8 mouse cellular contexts compared by ENCODE assay signal in genomic region chr2:59160605-59160963, GRCm38 (mm10). TPM values are rescaled to one million over a fixed set of nuclear protein-coding genes. Genes with fewer than 3 reads are reported as not detected.
A peak's percentile ranks its signal among the peaks of the same experiment; 100 is the strongest.
DNase-seq lines count a peak whose midpoint lies in the region; ATAC-seq and TF ChIP-seq lines count a peak whose summit lies in the region.

Gene Ccdc148 (minus strand): TSS chr2:59160683.
Gene Pkp4 (plus strand): TSS chr2:59160850.

- no peaks in the 10 kb centered on the region for H3K9me3 ChIP-seq in ES-E14 (ENCODE audit: control insufficient read depth, insufficient read depth, low read depth, low read length)
- H3K9me3 ChIP-seq in forebrain, postnatal 0 days (ENCODE audit: low read length), result no peaks in the 10 kb centered on the region
- H3K9me3 ChIP-seq in neural tube, embryonic 14.5 days (ENCODE audit: control insufficient read depth, low read length), result no peaks in the 10 kb centered on the region

- WGBS in forebrain, postnatal 0 days, result under 1% methylated on average over 33 of the region's 37 CpGs
- 4% methylated on average over 15 of the region's 37 CpGs for WGBS in neural tube, embryonic 14.5 days

- H3K36me3 ChIP-seq in ES-E14 (ENCODE audit: control insufficient read depth, insufficient read depth, low read length, poor library complexity, severe bottlenecking), result no peaks in the 10 kb centered on the region
- no peaks in the 10 kb centered on the region for H3K36me3 ChIP-seq in forebrain, postnatal 0 days (ENCODE audit: insufficient read depth)
- H3K36me3 ChIP-seq in neural tube, embryonic 14.5 days (ENCODE audit: control insufficient read depth, insufficient read depth, low read length), result no peaks in the 10 kb centered on the region
- no peaks in the 10 kb centered on the region for H3K36me3 ChIP-seq in testis, adult 2 months (ENCODE audit: control insufficient read depth, insufficient read depth, low read length)

- DNase-seq in ES-E14 (ENCODE audit: low read depth, low spot score), result peak; percentile 95
- peak; percentile 95 for DNase-seq in cerebellum, adult 11-12 months
- peak; percentile 96 for DNase-seq in forebrain, postnatal 0 days
- peak; percentile 89 for DNase-seq in heart, postnatal 36 days
- DNase-seq in layer of hippocampus, adult 18-20 months (ENCODE audit: low spot score in 2 of 2), result peak; percentile 89 to 95
- DNase-seq in lung, adult 18-20 months, result peak; percentile 95 to 96

- no peak for TF ChIP-seq CTCF in forebrain, postnatal 0 days (IDR thresholded peaks at IDR 0.05; ENCODE audit: low read depth)
- no peak for TF ChIP-seq CTCF in testis, adult 2 months (IDR thresholded peaks at IDR 0.05; ENCODE audit: control insufficient read depth, insufficient read depth, insufficient replicate concordance, low read depth, low read length)

- intact Hi-C loops in heart, postnatal 36 days (cut with DNase I), result loop anchor here (2.0 to 5.0 kb wide), 4 partner anchors 47 to 278 kb away; no protein-coding TSS in a partner anchor

- H3K4me2 ChIP-seq in forebrain, postnatal 0 days (ENCODE audit: low read depth), result peak within 1 kb of the TSS; percentile 79
- H3K4me2 ChIP-seq in neural tube, embryonic 14.5 days (ENCODE audit: low read depth, low read length), result peak within 1 kb of the TSS; percentile 67

- peaks cover 3 to 9% of the 10 kb centered on the region in 2 experiments; a peak in 3 of 4 replicates for H3K4me1 ChIP-seq in ES-E14 (ENCODE audit: control insufficient read depth in 2 of 2, insufficient read depth in 2 of 2, low read length in 2 of 2, poor library complexity in 1 of 2)
- H3K4me1 ChIP-seq in forebrain, postnatal 0 days (ENCODE audit: insufficient read depth), result peaks cover 4% of the 10 kb centered on the region
- peaks cover 9% of the 10 kb centered on the region for H3K4me1 ChIP-seq in neural tube, embryonic 14.5 days (ENCODE audit: control insufficient read depth, insufficient read depth, low read length)
- H3K4me1 ChIP-seq in testis, adult 2 months (ENCODE audit: control insufficient read depth, insufficient read depth, low read length), result peaks cover 7% of the 10 kb centered on the region

- peak; percentile 98 for ATAC-seq in forebrain, postnatal 0 days
- ATAC-seq in neural tube, embryonic 14.5 days (ENCODE audit: low read depth), result peak; percentile 99

- peak within 1 kb of the TSS; percentile 59 for H3K27ac ChIP-seq in ES-E14 (ENCODE audit: insufficient read depth, low read depth, low read length, poor library complexity, severe bottlenecking)
- peak within 1 kb of the TSS; percentile 82 for H3K27ac ChIP-seq in forebrain, postnatal 0 days (ENCODE audit: low read depth, low read length)
- H3K27ac ChIP-seq in neural tube, embryonic 14.5 days (ENCODE audit: low read depth, low read length), result peak within 1 kb of the TSS; percentile 60
- H3K27ac ChIP-seq in testis, adult 2 months (ENCODE audit: control insufficient read depth, insufficient read depth, low read depth, low read length), result peak within 1 kb of the TSS; percentile 70

- peak within 1 kb of the TSS; percentile 87 for H3K9ac ChIP-seq in ES-E14 (ENCODE audit: insufficient read depth, low read depth, low read length, poor library complexity, severe bottlenecking)
- H3K9ac ChIP-seq in forebrain, postnatal 0 days, result peak within 1 kb of the TSS; percentile 62
- peak within 1 kb of the TSS; percentile 83 for H3K9ac ChIP-seq in neural tube, embryonic 14.5 days (replicated peaks; ENCODE audit: low read depth, low read length)

- H3K4me3 ChIP-seq in ES-E14 (ENCODE audit: insufficient read depth in 1 of 2, low read depth in 1 of 2, low read length in 2 of 2, poor library complexity in 1 of 2, severe bottlenecking in 1 of 2), result peak within 1 kb of the TSS; percentile 87 to 88
- H3K4me3 ChIP-seq in forebrain, postnatal 0 days (ENCODE audit: low read depth, low read length), result peak within 1 kb of the TSS; percentile 69
- peak within 1 kb of the TSS; percentile 83 for H3K4me3 ChIP-seq in neural tube, embryonic 14.5 days (ENCODE audit: low read depth, low read length)
- peak within 1 kb of the TSS; percentile 92 for H3K4me3 ChIP-seq in testis, adult 2 months (ENCODE audit: control insufficient read depth, low read depth, low read length)

- TF ChIP-seq POLR2A in testis, adult 2 months (IDR thresholded peaks at IDR 0.05; ENCODE audit: control insufficient read depth, low read depth, low read length), result peak; percentile 39; the same call in 1 of the 2 replicates

- no peaks in the 10 kb centered on the region for H3K27me3 ChIP-seq in forebrain, postnatal 0 days (ENCODE audit: insufficient read depth, low read length)
- no peaks in the 10 kb centered on the region for H3K27me3 ChIP-seq in neural tube, embryonic 14.5 days (ENCODE audit: control insufficient read depth, insufficient read depth, low read length)
- no peaks in the 10 kb centered on the region for H3K27me3 ChIP-seq in testis, adult 2 months (ENCODE audit: control insufficient read depth, insufficient read depth, low read length)

- in situ Hi-C loops in ES-E14 (cut with MboI; ENCODE audit: low sequenced_read_pairs in 2 of 2, unreplicated experiment in 2 of 2), result no loop called here

TF ChIP-seq in ES-E14, 5 proteins besides CTCF, POLR2A, EP300 and RAD21:
- TF ChIP-seq ZNF384 (IDR thresholded peaks at IDR 0.05; ENCODE audit: low read depth, low read length) (no peak), HCFC1 (IDR thresholded peaks at IDR 0.05; ENCODE audit: borderline replicate concordance, insufficient read depth, low read length) (no peak), CHD2 (IDR thresholded peaks at IDR 0.05; ENCODE audit: low read depth, low read length) (no peak; the same call in 1 of the 2 replicates), MAFK (IDR thresholded peaks at IDR 0.05; ENCODE audit: insufficient read depth, low read depth, low read length) (no peak), ZC3H11A (IDR thresholded peaks at IDR 0.05; ENCODE audit: borderline replicate concordance, low read depth, low read length) (no peak)

RNA-seq across cellular contexts. Expression of gene Ccdc148, which starts in this region (rescaled TPM):
- 0.21 and 0.27 TPM in 2 replicates for total RNA-seq in ES-E14 (2012; rRNA removed)
- 5.3 and 5.8 TPM in 2 replicates for total RNA-seq in forebrain, postnatal 0 days (2014; rRNA removed)
- polyA plus RNA-seq in forebrain, postnatal 0 days (2015; fragmentation: Nextera tagmentation; extraction: Ambion mirVana), result 3.5 and 6.9 TPM in 2 replicates
- total RNA-seq in heart, postnatal 36 days (2021), result under 1 TPM; 0.41 to 0.83 TPM
- total RNA-seq in layer of hippocampus, adult 18-20 months (2021), result 10 to 100 TPM; 14.6 to 15.8 TPM
- 2.8 and 3.7 TPM in 2 replicates for polyA plus RNA-seq in neural tube, embryonic 14.5 days (2014; fragmentation: Nextera tagmentation; extraction: Ambion mirVana)
- 3.7 and 4.2 TPM in 2 replicates for polyA plus RNA-seq in testis, adult 2 months (2012; rRNA removed)

RNA-seq across cellular contexts. Expression of gene Pkp4, which starts in this region (rescaled TPM):
- 54.3 and 76.0 TPM in 2 replicates for total RNA-seq in ES-E14 (2012; rRNA removed)
- total RNA-seq in forebrain, postnatal 0 days (2014; rRNA removed), result 83.9 and 97.6 TPM in 2 replicates
- 19.1 and 20.1 TPM in 2 replicates for polyA plus RNA-seq in forebrain, postnatal 0 days (2015; fragmentation: Nextera tagmentation; extraction: Ambion mirVana)
- total RNA-seq in heart, postnatal 36 days (2021), result 100 to 1,000 TPM; 146 to 197 TPM
- total RNA-seq in layer of hippocampus, adult 18-20 months (2021), result 100 to 1,000 TPM; 332 to 342 TPM
- polyA plus RNA-seq in neural tube, embryonic 14.5 days (2014; fragmentation: Nextera tagmentation; extraction: Ambion mirVana), result 26.8 and 33.6 TPM in 2 replicates
- 9.4 and 9.8 TPM in 2 replicates for polyA plus RNA-seq in testis, adult 2 months (2012; rRNA removed)

Comparison
In these comparisons a context has a peak if more than half of its experiments do, and no peak if none do; other contexts are left out.
1. Peak in every context shown above with its lines: DNase-seq, ATAC-seq, H3K4me3 ChIP-seq and H3K27ac ChIP-seq.